Mouse (Mus musculus) CH12.LX (cell line): ENCODE data around the gene Ndufv2. TPM values are rescaled to one million over a fixed set of nuclear protein-coding genes. Genes with fewer than 3 reads are reported as not detected.

Experiments used
- DNase-seq: peaks from one replicate; pipeline ENCODE4 v3.0.0-alpha.2; 2013; ENCODE audit errors: extremely low read depth
- H3K27ac ChIP-seq: 2 replicates; pipeline ENCODE4 v1.5.1; 2012; ENCODE audit warnings: low read depth, mild to moderate bottlenecking, control low read depth, moderate library complexity; ENCODE audit not compliant: insufficient read depth
- H3K27me3 ChIP-seq: replicated peaks from 2 replicates; pipeline ENCODE3; 2012; ENCODE audit warnings: inconsistent platforms
- H3K36me3 ChIP-seq, 2 experiments: replicated peaks in 1 of 2; 2 replicates each; pipeline versions ENCODE3 to v1.6.1; 2012; ENCODE audit warnings: inconsistent platforms in 1 of 2, low read length in 1 of 2, mild to moderate bottlenecking in 1 of 2, mixed read lengths in 1 of 2, moderate library complexity in 1 of 2; ENCODE audit not compliant: control insufficient read depth in 1 of 2, insufficient read depth in 1 of 2
- H3K4me1 ChIP-seq, 2 experiments: 2 replicates each; pipeline ENCODE4 v1.6.1; 2012; ENCODE audit warnings: inconsistent platforms in 1 of 2, moderate library complexity in 1 of 2; ENCODE audit not compliant: insufficient read depth in 2 of 2, control insufficient read depth in 1 of 2
- H3K4me2 ChIP-seq: 2 replicates; pipeline ENCODE4 v1.6.1; 2012; ENCODE audit warnings: low read depth, mild to moderate bottlenecking, control low read depth; ENCODE audit not compliant: poor library complexity, insufficient read depth, severe bottlenecking
- H3K4me3 ChIP-seq, 3 experiments: fragments of 150-350 bp in 1 of 3; sonication (generic) in 1 of 3; replicated peaks in 1 of 3; 2 replicates each; pipeline versions ENCODE3 to v1.5.1; 2011 to 2012; ENCODE audit warnings: low read depth in 2 of 3, low read length in 2 of 3, mild to moderate bottlenecking in 2 of 3, moderate library complexity in 2 of 3, control low read depth in 1 of 3, improper control_type of control experiment in 1 of 3, inconsistent platforms in 1 of 3, mixed read lengths in 1 of 3; ENCODE audit not compliant: poor library complexity in 1 of 3
- H3K79me2 ChIP-seq: replicated peaks from 2 replicates; pipeline ENCODE4 v1.6.1; 2012; ENCODE audit warnings: mild to moderate bottlenecking, moderate library complexity; ENCODE audit not compliant: control insufficient read depth, poor library complexity, insufficient read depth, severe bottlenecking; ENCODE audit errors: extremely low read depth
- H3K9ac ChIP-seq: 2 replicates; pipeline ENCODE4 v1.6.1; 2012; ENCODE audit warnings: low read depth, mild to moderate bottlenecking, control low read depth, moderate library complexity; ENCODE audit not compliant: insufficient read depth
- H3K9me3 ChIP-seq: replicated peaks from 2 replicates; pipeline ENCODE3; 2012; ENCODE audit warnings: low read length, inconsistent platforms, mixed read lengths
- BHLHE40 ChIP-seq: IDR thresholded peaks from 2 replicates; pipeline ENCODE4 v1.6.1; 2011; ENCODE audit warnings: mild to moderate bottlenecking, low read depth, low read length, improper control_type of control experiment
- EP300 ChIP-seq: IDR thresholded peaks from 2 replicates; pipeline ENCODE4 v1.6.1; 2011; ENCODE audit warnings: low read length, improper control_type of control experiment
- MAFK ChIP-seq: IDR thresholded peaks from 2 replicates; pipeline ENCODE4 v1.6.1; 2011; ENCODE audit warnings: low read length, improper control_type of control experiment; ENCODE audit not compliant: insufficient replicate concordance
- MAX ChIP-seq: IDR thresholded peaks from 2 replicates; pipeline ENCODE4 v1.6.1; 2011; ENCODE audit warnings: low read length, improper control_type of control experiment
- MXI1 ChIP-seq: IDR thresholded peaks from 2 replicates; pipeline ENCODE4 v1.6.1; 2011; ENCODE audit warnings: mild to moderate bottlenecking, low read depth, low read length, improper control_type of control experiment
- POLR2A ChIP-seq: IDR thresholded peaks from 2 replicates; pipeline ENCODE4 v1.6.1; 2011; ENCODE audit warnings: low read depth, mild to moderate bottlenecking, improper control_type of control experiment, low read length
- POLR2AphosphoS2 ChIP-seq: IDR thresholded peaks from 2 replicates; pipeline ENCODE4 v1.6.1; 2011; ENCODE audit warnings: low read depth, low read length, improper control_type of control experiment
- RAD21 ChIP-seq: IDR thresholded peaks from 2 replicates; pipeline ENCODE4 v1.6.1; 2011; ENCODE audit warnings: low read depth, mild to moderate bottlenecking, low read length, improper control_type of control experiment, moderate library complexity
- UBTF ChIP-seq: IDR thresholded peaks from 2 replicates; pipeline ENCODE4 v1.6.1; 2012; ENCODE audit warnings: low read depth, mild to moderate bottlenecking, inconsistent platforms, low read length, improper control_type of control experiment, moderate library complexity
- ZC3H11A ChIP-seq: IDR thresholded peaks from 2 replicates; pipeline ENCODE4 v1.6.1; 2012; ENCODE audit warnings: low read depth, mild to moderate bottlenecking, inconsistent platforms, low read length, improper control_type of control experiment
- ZMIZ1 ChIP-seq: IDR thresholded peaks from 2 replicates; pipeline ENCODE4 v1.6.1; 2012; ENCODE audit warnings: low read depth, mild to moderate bottlenecking, inconsistent platforms, low read length, improper control_type of control experiment
- ZNF384 ChIP-seq: IDR thresholded peaks from 2 replicates; pipeline ENCODE4 v1.6.1; 2012; ENCODE audit warnings: low read depth, low read length, improper control_type of control experiment, inconsistent platforms
- dilution Hi-C: fragments of 300-500 bp; cut with MboI; formaldehyde crosslinking; loops from 2 replicates; pipeline ENCODE4 v1.14.3; 2020; ENCODE audit warnings: low sequenced_read_pairs; ENCODE audit not compliant: extremely low pct_unique_long_range_greater_than_20kb, extremely low pct_ligation_motif_present
- in situ Hi-C: fragments of 300-500 bp; cut with MboI; formaldehyde crosslinking; loops from 3 replicates; pipeline ENCODE4 v1.14.3; 2019; ENCODE audit warnings: low sequenced_read_pairs, low pct_ligation_motif_present, low pct_unique_long_range_greater_than_20kb, mixed read lengths
- polyA plus RNA-seq: library from polyadenylated mRNA; unstranded; fragments of >175 nt; gene quantifications from 2 replicates; pipeline ENCODE4 v1.2.1, GENCODE M21; 2012; ENCODE audit warnings: low read depth; ENCODE audit not compliant: insufficient read length
- total RNA-seq, 2 experiments: library from RNA; depleted of rRNA; stranded (reverse); fragments of 300-350 nt in 1 of 2; fragments of >200 nt in 1 of 2; gene quantifications; 2 replicates each; pipeline ENCODE4 v1.2.3; 2012 to 2014

Ndufv2 gene
- total and polyA plus RNA-seq, 3 experiments: 108 to 260 (median 201) TPM

- TF ChIP-seq BHLHE40 (no peak), POLR2AphosphoS2 (no peak), ZMIZ1 (no peak), RAD21 (no peak), EP300 (no peak), ZNF384 (no peak), MXI1 (no peak), MAX (no peak), ZC3H11A (no peak)
- Histone ChIP-seq H3K9me3 (no peaks in the 10 kb centered on the region), H3K4me3 (no peak overlapping the region), H3K79me2 (peaks cover 11% of the 10 kb centered on the region), H3K4me1 (no peaks in the 10 kb centered on the region), H3K9ac (no peak overlapping the region), H3K27ac (no peak overlapping the region), H3K36me3 (peaks cover 11 to 54% of the 10 kb centered on the region in 2 experiments), H3K4me2 (no peak overlapping the region), H3K27me3 (no peaks in the 10 kb centered on the region)
- DNase-seq: no peak
- dilution Hi-C loops (no loop called here), in situ Hi-C loops (no loop called here)
Measured at GRCm38 (mm10) chr17:66091392-66091791, 10.0 kb downstream of the Ndufv2 start.

- no peak for DNase-seq
- in situ Hi-C loops (no loop called here), dilution Hi-C loops (no loop called here)
- H3K9ac ChIP-seq: no peak overlapping the region
- no peaks in the 10 kb centered on the region for H3K9me3 ChIP-seq
- H3K4me1 ChIP-seq: no peaks in the 10 kb centered on the region
- H3K36me3 ChIP-seq: peaks cover 17 to 57% of the 10 kb centered on the region in 2 experiments
- no peak overlapping the region for H3K4me2 ChIP-seq
- H3K27ac ChIP-seq: no peak overlapping the region
- H3K27me3 ChIP-seq: no peaks in the 10 kb centered on the region
- no peak overlapping the region for H3K4me3 ChIP-seq
- peaks cover 8% of the 10 kb centered on the region for H3K79me2 ChIP-seq
- TF ChIP-seq POLR2A (no peak), RAD21 (no peak), UBTF (no peak)
- TF ChIP-seq, all 38 proteins: peak for 0
Measured at GRCm38 (mm10) chr17:66090251-66090650, 11.1 kb downstream of the Ndufv2 start.

- dilution Hi-C loops (no loop called here), in situ Hi-C loops (no loop called here)
- H3K4me3 ChIP-seq: no peak overlapping the region
- no peaks in the 10 kb centered on the region for H3K4me1 ChIP-seq
- H3K4me2 ChIP-seq: no peak overlapping the region
- no peaks in the 10 kb centered on the region for H3K27me3 ChIP-seq
- H3K27ac ChIP-seq: no peak overlapping the region
- H3K9ac ChIP-seq: no peak overlapping the region
- H3K36me3 ChIP-seq: peaks cover 21 to 59% of the 10 kb centered on the region in 2 experiments
- TF ChIP-seq UBTF (no peak), MAFK (0 out of 2 replicates have a peak, but pooled peaks have one; percentile 38)
- DNase-seq: no peak
- no peaks in the 10 kb centered on the region for H3K9me3 ChIP-seq
- no peaks in the 10 kb centered on the region; the same call in 1 of the 2 replicates for H3K79me2 ChIP-seq
Measured at GRCm38 (mm10) chr17:66085038-66085437, 16.3 kb downstream of the Ndufv2 start.
